Mouse (Mus musculus) kidney, adult 11 months (tissue): Measurements from ENCODE around the gene Enah.

ENCODE experiments used
- DNase-seq: peaks from one replicate; pipeline ENCODE4 v3.0.0; 2022

Gene Enah

GRCm38 (mm10) chr1:182027426-182027979 is 7.7 kb upstream of the Enah start:
- DNase-seq, result no peak

- no peak for DNase-seq
Observed at GRCm38 (mm10) chr1:182026821-182027220, 7.0 kb upstream of the Enah start.

GRCm38 (mm10) chr1:182026120-182026519 is 6.3 kb upstream of the Enah start:
- DNase-seq, result no peak

- DNase-seq, result peak; percentile 28
Observed at GRCm38 (mm10) chr1:182021691-182022299, 2.0 kb upstream of the Enah start.

- peak; percentile 36 for DNase-seq
Observed at GRCm38 (mm10) chr1:182020831-182021460, 1.2 kb upstream of the Enah start.

- DNase-seq, result peak; percentile 12
Observed at GRCm38 (mm10) chr1:182019266-182019925, 394 bp downstream of the Enah start.

GRCm38 (mm10) chr1:182018397-182019265 is 1.2 kb downstream of the Enah start:
- peak; percentile 23 for DNase-seq

- no peak for DNase-seq
Observed at GRCm38 (mm10) chr1:182005831-182006230, 14.0 kb downstream of the Enah start.

- no peak for DNase-seq
Observed at GRCm38 (mm10) chr1:181998673-181999072, 21.1 kb downstream of the Enah start.

GRCm38 (mm10) chr1:181997791-181998190 is 22.0 kb downstream of the Enah start:
- DNase-seq, result peak; percentile 35

GRCm38 (mm10) chr1:181993597-181993996 is 26.2 kb downstream of the Enah start:
- DNase-seq, result no peak

- no peak for DNase-seq
Observed at GRCm38 (mm10) chr1:181988367-181988766, 31.4 kb downstream of the Enah start.

- no peak for DNase-seq
Observed at GRCm38 (mm10) chr1:181987226-181987625, 32.6 kb downstream of the Enah start.

- no peak for DNase-seq
Observed at GRCm38 (mm10) chr1:181985880-181986279, 33.9 kb downstream of the Enah start.

- no peak for DNase-seq
Observed at GRCm38 (mm10) chr1:181984811-181985210, 35.0 kb downstream of the Enah start.

- no peak for DNase-seq
Observed at GRCm38 (mm10) chr1:181980017-181980719, 39.6 kb downstream of the Enah start.

- no peak for DNase-seq
Observed at GRCm38 (mm10) chr1:181975510-181975909, 44.3 kb downstream of the Enah start.

GRCm38 (mm10) chr1:181974897-181975296 is 44.9 kb downstream of the Enah start:
- DNase-seq, result no peak

GRCm38 (mm10) chr1:181965277-181965676 is 54.5 kb downstream of the Enah start:
- no peak for DNase-seq

GRCm38 (mm10) chr1:181963827-181964226 is 56.0 kb downstream of the Enah start:
- DNase-seq, result no peak

- DNase-seq, result no peak
Observed at GRCm38 (mm10) chr1:181963351-181963750, 56.4 kb downstream of the Enah start.

GRCm38 (mm10) chr1:181960383-181960782 is 59.4 kb downstream of the Enah start:
- no peak for DNase-seq
